Mouse (Mus musculus) intestine, embryonic 15.5 days (tissue): ENCODE data around the gene Nup50. TPM values are rescaled to one million over a fixed set of nuclear protein-coding genes. Genes with fewer than 3 reads are reported as not detected.

Source experiments
- ATAC-seq: fragments of 200-750 bp; cut with Nextera tagmentation; 2 replicates; pipeline ENCODE4 v1.8.0; 2017; ENCODE audit warnings: moderate TSS enrichment, moderate library complexity
- H3K27ac ChIP-seq: fragments of 300-500 bp; sonication (generic); 2 replicates; pipeline ENCODE4 v1.5.1; 2015; ENCODE audit warnings: mild to moderate bottlenecking, inconsistent platforms
- H3K27me3 ChIP-seq: fragments of 300-500 bp; sonication (generic); replicated peaks from 2 replicates; pipeline ENCODE4 v1.6.1; 2015; ENCODE audit warnings: inconsistent platforms
- H3K36me3 ChIP-seq: fragments of 300-500 bp; sonication (generic); 2 replicates; pipeline ENCODE4 v1.6.1; 2015; ENCODE audit warnings: inconsistent platforms
- H3K4me1 ChIP-seq: fragments of 300-500 bp; sonication (generic); replicated peaks from 2 replicates; pipeline ENCODE4 v1.6.1; 2015; ENCODE audit warnings: inconsistent platforms
- H3K4me2 ChIP-seq: fragments of 300-500 bp; sonication (generic); replicated peaks from 2 replicates; pipeline ENCODE4 v1.6.1; 2015; ENCODE audit warnings: mild to moderate bottlenecking, inconsistent platforms
- H3K4me3 ChIP-seq: fragments of 300-500 bp; sonication (generic); replicated peaks from 2 replicates; pipeline ENCODE4 v1.5.1; 2015; ENCODE audit warnings: inconsistent platforms
- H3K9ac ChIP-seq: fragments of 300-500 bp; sonication (generic); 2 replicates; pipeline ENCODE4 v1.6.1; 2015; ENCODE audit warnings: inconsistent platforms
- H3K9me3 ChIP-seq: fragments of 300-500 bp; sonication (generic); 2 replicates; pipeline ENCODE4 v1.6.1; 2016; ENCODE audit warnings: inconsistent platforms
- WGBS: fragments of 180-500 bp; shearing (Covaris S2); methylation state at CpG from one replicate; pipeline ENCODE4 v1.1.7; 2015; 5-methylcytosine and 5-hydroxymethylcytosine counted together
- polyA plus RNA-seq: library from polyadenylated mRNA; unstranded; fragments of >200 nt; fragmentation: Nextera tagmentation; extraction: Ambion mirVana; gene quantifications from 2 replicates; pipeline ENCODE4 v1.2.1, GENCODE M21; 2015

Gene Nup50
- polyA plus RNA-seq, 1 experiment from 2014 or later = 40.4 TPM

DNA sequence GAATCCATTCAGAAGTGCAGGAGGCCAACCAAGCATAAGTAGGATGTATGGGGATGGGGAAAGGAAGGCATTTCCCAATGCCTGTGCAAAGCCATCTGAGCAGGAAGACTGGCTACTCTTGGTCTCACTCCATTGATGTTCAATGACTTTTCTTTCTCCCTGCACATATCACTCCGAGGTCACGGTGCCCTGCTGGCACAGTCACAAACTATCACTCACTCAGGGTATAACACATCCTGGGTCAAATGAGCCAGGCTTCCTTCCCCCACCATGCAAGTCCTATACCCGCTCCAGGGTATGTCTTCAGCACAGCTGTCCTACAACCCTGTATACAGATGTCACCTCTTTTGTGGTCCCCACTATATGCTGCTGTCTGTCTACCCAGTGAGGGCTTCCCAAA is 35.1 kb downstream of the Nup50 start:
- Histone ChIP-seq H3K9me3 (no peaks in the 10 kb centered on the region), H3K4me2 (no peak overlapping the region), H3K27me3 (no peaks in the 10 kb centered on the region), H3K4me3 (no peak overlapping the region), H3K36me3 (peaks cover 16% of the 10 kb centered on the region; the same call in 1 of the 2 replicates), H3K4me1 (no peaks in the 10 kb centered on the region; the same call in 1 of the 2 replicates), H3K27ac (no peak overlapping the region), H3K9ac (no peak overlapping the region)
- 90% methylated on average over 3 of the region's 3 CpGs for WGBS
- ATAC-seq = no peak

- Histone ChIP-seq H3K4me1 (no peaks in the 10 kb centered on the region; the same call in 1 of the 2 replicates), H3K27ac (no peak overlapping the region), H3K4me3 (no peak overlapping the region), H3K9me3 (no peaks in the 10 kb centered on the region), H3K36me3 (peaks cover 12% of the 10 kb centered on the region; the same call in 1 of the 2 replicates), H3K9ac (no peak overlapping the region), H3K27me3 (no peaks in the 10 kb centered on the region), H3K4me2 (no peak overlapping the region)
- no peak for ATAC-seq
- WGBS = 72% methylated on average over 6 of the region's 6 CpGs
Observed at GRCm38 (mm10) chr15:84959891-84960290, 36.7 kb downstream of the Nup50 start.

GRCm38 (mm10) chr15:84960692-84961091 is 37.5 kb downstream of the Nup50 start:
- no peaks in the 10 kb centered on the region for H3K9me3 ChIP-seq
- H3K36me3 ChIP-seq = peaks cover 5% of the 10 kb centered on the region; the same call in 1 of the 2 replicates
- no peak overlapping the region for H3K9ac ChIP-seq
- no peaks in the 10 kb centered on the region; the same call in 1 of the 2 replicates for H3K4me1 ChIP-seq
- H3K4me3 ChIP-seq = no peak overlapping the region
- no peak for ATAC-seq
- H3K27ac ChIP-seq = no peak overlapping the region
- 32% methylated on average over 7 of the region's 8 CpGs for WGBS
- H3K27me3 ChIP-seq = no peaks in the 10 kb centered on the region
- H3K4me2 ChIP-seq = no peak overlapping the region

GRCm38 (mm10) chr15:84962518-84962917 is 39.3 kb downstream of the Nup50 start:
- Histone ChIP-seq H3K27me3 (no peaks in the 10 kb centered on the region), H3K9ac (no peak overlapping the region), H3K36me3 (peaks cover 5% of the 10 kb centered on the region; the same call in 1 of the 2 replicates), H3K9me3 (no peaks in the 10 kb centered on the region), H3K4me2 (no peak overlapping the region), H3K4me1 (no peaks in the 10 kb centered on the region; the same call in 1 of the 2 replicates), H3K27ac (no peak overlapping the region), H3K4me3 (no peak overlapping the region)
- ATAC-seq = no peak
- 84% methylated on average over 2 of the region's 2 CpGs for WGBS

- 60% methylated on average over 5 of the region's 5 CpGs for WGBS
- Histone ChIP-seq H3K4me1 (no peaks in the 10 kb centered on the region; the same call in 1 of the 2 replicates), H3K4me2 (no peak overlapping the region), H3K9ac (no peak overlapping the region), H3K9me3 (no peaks in the 10 kb centered on the region), H3K27ac (no peak overlapping the region), H3K27me3 (no peaks in the 10 kb centered on the region), H3K36me3 (no peaks in the 10 kb centered on the region; the same call in 1 of the 2 replicates), H3K4me3 (no peak overlapping the region)
- ATAC-seq = no peak
Observed at GRCm38 (mm10) chr15:84964771-84965170, 41.6 kb downstream of the Nup50 start.

GRCm38 (mm10) chr15:84965575-84966360 is 42.6 kb downstream of the Nup50 start:
- no peak overlapping the region for H3K9ac ChIP-seq

DNA sequence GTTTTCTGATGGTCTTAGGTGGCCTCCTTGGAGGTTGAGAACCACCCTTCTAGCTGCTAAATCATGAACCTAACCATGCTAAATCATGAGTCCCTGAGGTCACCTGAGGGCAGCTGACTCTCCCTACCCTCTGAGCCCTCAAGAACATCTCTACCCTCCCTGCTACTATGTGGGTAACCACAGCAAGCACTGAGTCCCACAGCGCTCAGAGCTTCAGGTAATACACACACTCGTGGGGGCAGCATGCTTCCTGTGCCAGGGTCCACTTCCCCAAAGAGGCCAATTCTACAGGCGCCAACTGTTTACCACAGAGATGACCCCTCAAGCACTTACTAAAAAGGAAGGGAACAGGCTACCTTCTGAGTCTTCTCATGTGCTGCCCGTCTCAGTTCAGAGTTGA is 45.3 kb downstream of the Nup50 start:
- Histone ChIP-seq H3K27ac (no peak overlapping the region), H3K9ac (no peak overlapping the region), H3K4me3 (no peak overlapping the region), H3K36me3 (no peaks in the 10 kb centered on the region), H3K4me2 (no peak overlapping the region), H3K4me1 (peaks cover 2% of the 10 kb centered on the region; the same call in 1 of the 2 replicates), H3K9me3 (no peaks in the 10 kb centered on the region), H3K27me3 (no peaks in the 10 kb centered on the region)
- ATAC-seq = no peak
- WGBS = 83% methylated on average over 4 of the region's 4 CpGs

More at GRCm38 (mm10) chr15:84965575-84966360, 42.6 kb downstream of the Nup50 start:
- no peaks in the 10 kb centered on the region; the same call in 1 of the 2 replicates for H3K4me1 ChIP-seq
- no peak overlapping the region for H3K4me3 ChIP-seq
- no peaks in the 10 kb centered on the region for H3K27me3 ChIP-seq
- no peaks in the 10 kb centered on the region for H3K9me3 ChIP-seq
- H3K4me2 ChIP-seq = no peak overlapping the region
- H3K27ac ChIP-seq = no peak overlapping the region
- ATAC-seq = no peak
- 62% methylated on average over 7 of the region's 7 CpGs for WGBS
- H3K36me3 ChIP-seq = no peaks in the 10 kb centered on the region

- H3K9me3 ChIP-seq = no peaks in the 10 kb centered on the region
- WGBS = 72% methylated on average over 8 of the region's 8 CpGs
- peaks cover 6% of the 10 kb centered on the region; the same call in 1 of the 2 replicates for H3K4me1 ChIP-seq
- no peak overlapping the region for H3K4me2 ChIP-seq
- H3K27me3 ChIP-seq = no peaks in the 10 kb centered on the region
- H3K27ac ChIP-seq = no peak overlapping the region
- H3K36me3 ChIP-seq = no peaks in the 10 kb centered on the region
- no peak overlapping the region for H3K4me3 ChIP-seq
- H3K9ac ChIP-seq = no peak overlapping the region
- ATAC-seq = no peak
Observed at GRCm38 (mm10) chr15:84972860-84973543, 49.8 kb downstream of the Nup50 start.

- no peak for ATAC-seq
Observed at GRCm38 (mm10) chr15:84973544-84973871, 50.3 kb downstream of the Nup50 start.

GRCm38 (mm10) chr15:84975729-84976128 is 52.5 kb downstream of the Nup50 start:
- Histone ChIP-seq H3K4me2 (no peak overlapping the region), H3K27ac (no peak overlapping the region), H3K4me1 (peaks cover 6% of the 10 kb centered on the region; the same call in 1 of the 2 replicates), H3K36me3 (no peaks in the 10 kb centered on the region), H3K9me3 (no peaks in the 10 kb centered on the region), H3K27me3 (no peaks in the 10 kb centered on the region), H3K4me3 (no peak overlapping the region), H3K9ac (no peak overlapping the region)
- 30% methylated on average over 4 of the region's 4 CpGs for WGBS
- ATAC-seq = peak; percentile 49; the same call in 1 of the 2 replicates

More at GRCm38 (mm10) chr15:84973544-84973871, 50.3 kb downstream of the Nup50 start:
- WGBS = 54% methylated on average over 3 of the region's 3 CpGs
- Histone ChIP-seq H3K4me3 (no peak overlapping the region), H3K27me3 (no peaks in the 10 kb centered on the region), H3K36me3 (no peaks in the 10 kb centered on the region), H3K9me3 (no peaks in the 10 kb centered on the region), H3K27ac (no peak overlapping the region), H3K4me2 (no peak overlapping the region), H3K9ac (no peak overlapping the region), H3K4me1 (peaks cover 6% of the 10 kb centered on the region; the same call in 1 of the 2 replicates)

GRCm38 (mm10) chr15:84981609-84982313 is 58.5 kb downstream of the Nup50 start:
- H3K9me3 ChIP-seq = no peaks in the 10 kb centered on the region
- peaks cover 14% of the 10 kb centered on the region for H3K4me1 ChIP-seq
- no peak overlapping the region for H3K4me2 ChIP-seq
- H3K27me3 ChIP-seq = no peaks in the 10 kb centered on the region
- no peak for ATAC-seq
- 78% methylated on average over 9 of the region's 9 CpGs for WGBS
- H3K27ac ChIP-seq = no peak overlapping the region
- no peaks in the 10 kb centered on the region for H3K36me3 ChIP-seq
- no peak overlapping the region for H3K4me3 ChIP-seq
- H3K9ac ChIP-seq = no peak overlapping the region

DNA sequence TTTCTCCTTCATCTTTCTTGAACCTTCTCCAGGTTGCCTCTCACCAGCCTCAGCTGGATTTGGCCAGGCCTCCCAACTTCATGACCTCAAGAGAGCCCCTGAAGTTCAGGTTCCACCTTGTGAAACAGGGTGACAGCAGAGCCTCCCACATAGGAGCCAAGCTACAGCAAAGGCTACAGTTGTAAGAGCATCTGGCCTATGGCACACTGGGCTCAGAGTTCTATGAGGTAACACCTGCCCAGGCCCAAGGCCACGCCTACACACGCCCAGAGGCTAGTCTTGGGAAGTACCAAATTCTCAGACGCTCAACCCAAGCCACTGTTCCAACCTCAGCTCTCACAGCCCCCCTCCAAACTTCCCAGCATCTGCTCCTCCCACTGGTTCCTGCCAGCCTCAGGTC is 59.7 kb downstream of the Nup50 start:
- 62% methylated on average over 3 of the region's 3 CpGs for WGBS
- ATAC-seq = no peak
- H3K36me3 ChIP-seq = no peaks in the 10 kb centered on the region
- no peaks in the 10 kb centered on the region for H3K9me3 ChIP-seq
- no peak overlapping the region for H3K4me2 ChIP-seq
- peaks cover 16% of the 10 kb centered on the region for H3K4me1 ChIP-seq
- no peak overlapping the region for H3K9ac ChIP-seq
- H3K4me3 ChIP-seq = no peak overlapping the region
- no peaks in the 10 kb centered on the region for H3K27me3 ChIP-seq
- H3K27ac ChIP-seq = no peak overlapping the region
